Mouse (Mus musculus) heart, postnatal 0 days (tissue): ENCODE measurements around the gene Jakmip3.

Experiments
- CTCF ChIP-seq: IDR thresholded peaks from 2 replicates; pipeline ENCODE4 v1.5.1; 2016; ENCODE audit warnings: antibody characterized with exemption, control low read depth, low read depth
- EP300 ChIP-seq: IDR thresholded peaks from 2 replicates; pipeline ENCODE4 v1.6.1; 2016; ENCODE audit warnings: antibody characterized with exemption, low read depth

- TF ChIP-seq CTCF (no peak), EP300 (no peak)
Observed at GRCm38 (mm10) chr7:139077283-139077682, 136.8 kb downstream of the Jakmip3 start.
